Mouse (Mus musculus) ovary, adult 18-20 months (tissue): ENCODE results near the gene Lgr6.
A peak's percentile ranks its signal among the peaks of the same experiment; 100 is the strongest.

ENCODE experiments used
- DNase-seq: peaks from one replicate; pipeline ENCODE4 v3.0.0; 2022; ENCODE audit warnings: low spot score, mixed read lengths

The Lgr6 gene

DNA sequence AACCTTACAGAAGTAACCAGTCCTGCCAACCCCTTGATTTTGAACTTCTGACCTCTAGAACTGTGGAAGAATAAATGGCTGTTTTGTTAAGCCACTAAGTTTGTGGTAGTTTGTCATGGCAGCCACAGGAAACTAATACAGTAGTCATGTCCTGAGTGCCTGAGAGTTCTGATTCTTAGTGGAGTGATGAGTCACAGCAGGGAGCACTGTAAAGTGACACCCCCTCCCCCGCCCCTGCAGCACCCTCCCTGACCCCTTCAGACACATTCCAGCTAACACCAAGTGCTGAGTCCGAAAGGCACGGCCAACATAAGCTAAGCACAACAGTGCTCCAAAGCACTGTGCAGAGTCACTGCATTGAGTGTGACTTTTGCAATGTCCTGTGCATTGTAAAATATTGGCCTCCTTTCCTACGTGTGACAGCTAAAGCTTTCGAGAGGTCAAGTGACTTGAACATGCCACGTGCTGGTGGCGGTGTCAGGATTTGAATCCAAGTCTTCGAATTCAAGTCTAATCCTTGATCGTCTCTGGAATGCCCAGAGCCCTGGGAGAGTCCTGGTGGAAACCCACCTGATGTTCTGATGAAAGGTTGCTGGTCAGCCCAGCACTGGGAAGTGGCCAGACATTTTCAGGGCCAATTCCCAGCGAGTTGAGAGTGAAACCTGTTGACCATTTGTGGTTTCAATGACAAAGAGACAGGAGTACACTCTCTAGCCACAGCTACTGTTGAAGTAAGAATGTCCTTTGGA is 88.0 kb downstream of the Lgr6 start:
- DNase-seq = no peak

DNA sequence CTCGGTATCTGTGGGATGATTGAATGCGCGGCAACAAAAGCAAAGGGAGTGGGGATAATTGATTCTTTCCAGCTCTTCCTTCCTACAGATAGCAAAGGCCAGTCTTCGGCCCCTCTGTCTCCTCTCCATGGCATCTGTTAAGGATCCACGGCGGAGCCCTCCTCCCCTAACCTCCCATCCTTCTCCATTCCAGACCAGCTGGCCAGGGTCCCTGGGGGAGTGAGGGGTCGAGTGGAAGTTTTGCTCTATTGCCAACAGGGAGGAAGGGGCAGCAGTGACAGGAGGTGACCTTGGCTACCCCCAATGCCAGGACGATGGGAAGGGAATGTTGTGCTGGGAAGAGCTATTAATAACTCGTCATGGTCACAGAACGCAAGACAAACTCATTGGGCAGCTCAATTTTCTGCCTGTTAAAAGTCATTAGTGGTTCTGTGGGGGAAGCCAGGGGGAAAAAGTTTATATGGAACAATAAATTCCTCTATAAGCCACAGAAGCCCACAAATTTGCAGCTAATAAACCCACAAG is 90.1 kb downstream of the Lgr6 start:
- no peak for DNase-seq

DNA sequence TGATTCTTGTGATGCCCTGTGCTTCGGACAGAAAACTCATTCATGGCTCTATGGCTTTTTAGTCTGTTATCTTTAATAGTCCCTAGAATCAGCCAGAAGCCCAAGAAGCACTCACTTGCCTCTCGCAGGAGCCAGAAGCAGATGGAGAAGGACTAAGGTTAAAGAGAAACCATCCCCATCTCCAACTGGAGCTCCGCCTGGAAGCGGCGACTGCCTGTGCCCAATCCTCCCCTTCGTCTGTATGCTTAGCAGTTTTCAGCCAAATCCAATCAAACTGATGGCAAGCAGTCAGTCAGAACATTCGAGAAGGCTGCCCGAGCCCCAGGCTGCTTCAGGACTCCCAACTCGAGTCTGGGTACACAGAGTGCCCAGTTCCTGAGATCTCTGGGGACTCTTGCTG is 92.6 kb downstream of the Lgr6 start:
- DNase-seq = no peak

DNA sequence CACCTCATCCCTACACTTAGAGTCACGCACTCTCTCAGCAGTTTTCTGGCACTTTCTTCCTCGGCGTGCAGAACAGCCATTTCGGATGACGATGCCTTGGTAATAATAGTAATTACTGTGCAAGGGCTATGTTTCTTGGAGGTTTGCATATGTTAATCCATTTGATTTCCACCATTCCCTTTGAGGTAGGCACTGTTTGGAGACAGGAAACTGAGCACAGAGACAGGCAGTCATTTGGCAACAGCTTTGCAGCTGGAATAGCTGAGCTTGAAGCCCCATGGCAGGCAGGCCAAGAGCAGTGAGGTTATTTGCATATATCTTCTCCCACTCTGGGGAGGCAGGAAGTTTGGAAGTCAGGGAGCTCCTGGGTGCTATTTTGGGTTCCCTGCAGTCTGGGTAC is 93.2 kb downstream of the Lgr6 start:
- DNase-seq = no peak

DNA sequence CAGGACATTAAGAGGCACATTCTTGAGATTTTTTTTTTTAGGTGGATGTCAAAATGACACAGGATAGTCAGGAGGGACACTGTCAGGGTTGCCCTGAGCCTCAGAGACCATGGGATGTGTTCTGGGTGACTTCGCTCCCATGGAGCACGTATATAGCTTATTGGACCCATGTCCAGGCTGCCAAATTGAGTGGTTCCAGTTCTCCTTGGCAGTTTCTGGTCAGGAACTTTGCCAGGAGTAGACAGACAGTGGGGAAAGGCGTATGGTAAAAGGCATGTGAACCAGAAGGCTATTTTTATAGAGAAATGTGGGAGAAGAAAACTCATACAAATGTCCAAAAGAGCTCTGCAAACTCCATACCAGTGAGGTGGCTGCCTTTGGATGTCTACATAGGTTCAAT is 95.2 kb downstream of the Lgr6 start:
- no peak for DNase-seq

DNA sequence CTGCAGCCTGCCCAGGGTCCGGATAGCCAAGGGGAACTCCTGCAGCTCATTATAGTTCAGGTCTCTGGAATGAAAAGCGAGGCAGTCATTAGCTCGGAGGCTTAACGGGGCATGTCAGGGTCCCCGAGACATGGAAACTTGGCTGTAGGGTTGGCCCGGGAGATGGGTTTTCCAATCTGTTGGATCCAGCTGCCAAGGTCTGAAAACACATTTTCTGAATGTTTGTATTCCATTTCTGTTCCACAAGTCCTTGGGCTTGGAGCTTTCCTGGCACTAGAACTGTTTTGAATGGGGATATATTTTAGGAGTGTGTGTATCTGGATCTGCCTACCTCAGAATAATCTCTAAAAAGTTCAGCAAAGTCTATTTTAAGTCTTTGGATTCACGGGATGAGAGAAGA is 99.4 kb downstream of the Lgr6 start:
- DNase-seq = peak; percentile 81

DNA sequence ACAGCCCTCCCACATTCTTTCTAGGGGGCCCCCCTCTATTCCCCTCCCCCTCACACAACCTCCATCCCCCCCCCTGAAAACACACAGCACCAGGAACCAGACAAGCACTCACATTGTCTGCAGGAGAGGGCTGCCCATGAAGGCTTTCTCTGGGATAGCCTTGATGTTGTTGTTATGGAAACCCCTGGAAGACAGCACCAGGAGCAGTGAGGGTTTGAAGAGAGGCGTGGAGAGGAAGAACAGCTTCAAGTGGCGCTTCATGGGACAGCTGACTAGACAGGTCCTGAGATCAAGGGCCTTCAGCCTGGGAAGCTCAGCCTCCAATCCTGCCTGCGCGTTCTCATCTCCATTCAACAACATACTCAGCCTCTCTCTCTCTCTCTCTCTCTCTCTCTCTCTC is 101.7 kb downstream of the Lgr6 start:
- no peak for DNase-seq

DNA sequence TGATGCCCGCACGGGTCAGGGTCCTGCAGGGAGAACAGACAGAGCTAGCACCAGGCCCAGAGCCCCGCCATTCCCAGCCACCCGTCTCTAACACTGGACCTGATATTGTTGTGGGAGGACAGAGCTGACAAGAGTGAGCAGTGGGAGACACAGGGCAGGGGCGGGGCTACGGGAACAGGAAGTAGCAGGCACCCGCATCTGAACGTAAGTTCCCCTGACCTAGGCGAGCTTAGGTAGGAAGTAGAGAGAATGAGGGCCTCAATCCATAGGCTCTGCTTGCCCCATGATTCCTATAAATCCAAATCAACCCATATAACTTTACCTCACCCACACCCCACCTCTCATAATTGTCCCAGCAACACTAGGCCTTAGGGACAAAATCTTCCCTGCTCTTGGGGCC is 104.5 kb downstream of the Lgr6 start:
- DNase-seq = no peak

DNA sequence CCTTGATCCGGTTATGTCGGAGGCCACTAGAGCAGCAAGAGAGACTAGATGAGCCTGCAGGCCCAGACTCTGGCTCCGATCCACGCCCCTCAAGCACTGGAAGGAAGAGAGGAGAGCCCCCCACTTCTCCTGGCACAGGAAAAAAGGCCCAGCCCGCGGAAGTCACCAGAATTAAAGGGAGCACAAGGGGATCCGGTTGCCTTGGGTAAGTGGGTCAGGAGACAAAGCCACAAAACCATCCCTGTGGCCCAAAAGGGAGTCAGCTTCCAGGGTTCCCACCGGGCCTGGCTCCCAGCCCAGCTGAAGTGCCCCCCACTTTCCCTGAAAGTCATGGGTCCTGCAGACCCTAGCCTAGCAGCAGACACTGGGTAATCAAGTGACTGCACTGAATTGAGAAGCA is 106.8 kb downstream of the Lgr6 start:
- no peak for DNase-seq

DNA sequence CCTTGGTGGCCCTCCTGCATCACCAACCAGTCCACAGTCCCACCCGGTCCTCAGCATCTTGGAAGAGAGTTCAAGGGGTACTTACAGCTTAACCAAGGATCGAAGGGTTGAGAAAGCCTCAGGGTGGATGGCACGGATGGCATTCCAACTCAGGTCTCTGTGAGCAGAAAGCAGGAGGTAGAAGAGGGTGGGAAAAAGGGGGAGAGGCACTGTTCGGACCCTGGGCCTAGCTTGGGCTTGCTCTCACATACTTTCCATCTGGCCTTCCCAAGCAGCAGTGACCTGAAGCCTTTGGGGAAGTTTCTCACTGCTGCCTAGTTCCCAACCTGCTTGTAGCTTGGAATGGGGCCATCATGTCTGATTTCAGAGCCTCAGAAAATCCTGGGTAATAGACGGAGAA is 107.5 kb downstream of the Lgr6 start:
- no peak for DNase-seq

DNA sequence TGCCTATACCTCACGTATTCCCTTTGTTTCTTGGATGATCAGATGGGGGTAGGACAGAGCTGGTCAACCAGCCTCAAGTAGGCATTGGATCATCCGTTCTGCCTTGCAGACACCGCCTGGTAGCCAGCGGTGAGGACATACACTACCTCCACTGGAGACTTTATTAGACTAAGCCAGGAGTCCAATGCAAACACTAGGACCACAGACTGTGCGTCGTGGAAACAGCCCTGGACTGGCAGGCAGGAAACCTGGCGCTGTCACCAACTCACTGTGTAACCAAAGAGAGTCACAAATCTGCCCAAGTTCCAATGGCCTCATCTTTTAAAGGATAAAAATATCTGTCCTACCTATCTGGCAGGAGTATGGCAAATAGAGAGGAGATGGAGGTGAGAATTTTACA is 108.6 kb downstream of the Lgr6 start:
- DNase-seq = no peak

DNA sequence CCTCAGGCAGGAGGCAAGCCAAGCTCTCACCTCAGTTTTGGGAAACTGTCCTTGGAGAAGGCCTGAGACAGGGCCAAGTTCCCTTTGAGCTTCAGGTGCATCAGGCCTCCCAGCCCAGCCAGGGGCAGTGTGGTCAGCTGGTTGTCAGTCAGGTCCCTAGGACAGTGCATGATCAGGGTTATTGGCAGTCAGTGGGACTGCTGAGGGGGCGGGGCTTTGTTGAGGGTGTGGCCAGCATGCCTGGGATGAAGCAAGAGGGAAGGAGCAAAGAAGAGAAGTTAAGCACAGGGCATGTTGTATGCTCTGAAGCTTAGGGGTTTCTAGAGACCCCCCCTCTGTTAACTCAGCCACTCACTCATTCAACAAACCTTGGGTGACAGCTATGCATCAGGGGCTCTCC is 109.1 kb downstream of the Lgr6 start:
- DNase-seq = no peak

DNA sequence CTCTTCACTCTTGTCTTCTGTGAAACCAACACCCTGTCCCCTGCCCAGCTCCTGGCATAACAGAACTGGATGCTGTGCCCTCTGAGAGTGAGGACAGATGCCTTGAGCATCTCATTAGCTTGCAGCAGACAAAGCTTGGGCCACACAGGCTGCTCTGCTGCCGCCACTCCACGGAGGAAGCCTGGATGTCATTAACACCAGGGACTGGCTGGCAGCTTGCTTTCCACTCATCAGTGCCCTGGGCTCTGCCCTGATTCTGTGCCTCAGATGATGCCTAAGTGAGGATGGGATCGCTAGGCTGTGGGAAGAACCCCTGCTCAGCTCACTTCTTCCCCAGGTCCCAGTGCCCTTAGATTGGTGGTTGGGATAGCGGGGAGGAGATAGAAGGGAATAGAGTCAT is 109.6 kb downstream of the Lgr6 start:
- no peak for DNase-seq

DNA sequence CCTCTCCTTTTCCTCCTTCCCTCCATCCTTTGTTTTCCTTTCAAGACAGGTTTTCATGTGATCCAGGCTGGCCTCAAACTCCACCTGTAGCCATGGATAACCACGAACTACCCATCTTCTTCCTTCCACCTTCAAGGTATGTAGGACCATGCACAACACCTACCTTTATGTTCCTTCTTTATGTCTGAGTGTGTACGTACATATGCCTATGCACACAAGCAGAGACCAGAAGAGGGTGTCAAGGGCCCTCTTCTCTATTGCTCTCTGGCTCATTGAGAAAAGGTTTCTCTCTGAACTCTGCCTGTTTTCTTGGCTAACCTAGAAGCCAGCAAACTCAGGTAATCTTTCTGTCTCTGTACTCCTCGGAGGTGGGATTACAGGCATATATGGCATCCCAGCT is 110.3 kb downstream of the Lgr6 start:
- DNase-seq = no peak

DNA sequence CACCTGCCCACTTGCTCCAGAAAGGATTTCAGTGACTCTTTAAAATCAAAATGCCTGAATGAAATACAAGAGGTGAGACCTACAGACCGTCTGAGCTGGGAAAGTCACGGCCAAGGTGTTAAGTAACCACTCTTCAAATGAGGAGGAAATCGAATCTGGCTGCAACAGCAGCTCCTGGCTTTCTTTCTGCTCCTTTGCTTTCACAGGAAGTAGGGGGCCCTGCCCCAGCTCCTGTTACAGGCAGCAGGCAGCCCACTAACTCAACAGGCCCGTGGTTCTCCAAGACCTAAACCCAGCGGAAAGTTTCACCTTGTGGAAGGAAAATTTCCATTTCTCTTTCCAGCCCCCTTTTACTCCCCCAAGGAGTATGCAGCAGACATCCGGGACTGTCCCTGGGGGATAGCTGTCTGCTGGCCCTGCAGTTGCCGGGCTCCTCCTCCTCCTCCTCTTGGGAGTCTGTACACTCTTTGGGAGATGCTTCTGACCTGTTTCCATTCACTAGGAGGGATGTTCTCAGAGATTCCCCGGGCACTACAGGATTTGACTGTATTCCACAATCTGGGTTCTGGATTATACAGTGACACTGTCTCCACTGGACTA is 112.9 kb downstream of the Lgr6 start:
- no peak for DNase-seq

DNA sequence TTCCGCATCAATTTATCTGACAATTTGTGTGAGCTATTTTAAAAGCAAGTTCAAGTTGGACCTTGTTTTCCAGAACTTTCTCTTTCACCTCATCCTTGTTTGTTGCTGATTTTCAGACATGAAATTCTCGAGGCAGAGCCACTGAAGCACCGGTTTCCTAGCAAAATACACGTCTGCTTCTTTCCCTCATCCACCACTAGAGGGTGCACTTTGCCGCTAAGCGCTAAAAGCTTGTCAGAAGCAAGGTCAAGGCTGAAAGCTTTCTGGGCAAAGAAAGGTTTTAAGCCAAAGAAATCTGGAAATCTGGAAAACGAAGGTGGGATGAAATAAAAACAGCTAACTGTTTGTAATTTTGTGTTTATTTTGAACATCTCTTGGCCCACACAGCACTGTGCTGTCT is 115.7 kb downstream of the Lgr6 start:
- DNase-seq = peak; percentile 47

DNA sequence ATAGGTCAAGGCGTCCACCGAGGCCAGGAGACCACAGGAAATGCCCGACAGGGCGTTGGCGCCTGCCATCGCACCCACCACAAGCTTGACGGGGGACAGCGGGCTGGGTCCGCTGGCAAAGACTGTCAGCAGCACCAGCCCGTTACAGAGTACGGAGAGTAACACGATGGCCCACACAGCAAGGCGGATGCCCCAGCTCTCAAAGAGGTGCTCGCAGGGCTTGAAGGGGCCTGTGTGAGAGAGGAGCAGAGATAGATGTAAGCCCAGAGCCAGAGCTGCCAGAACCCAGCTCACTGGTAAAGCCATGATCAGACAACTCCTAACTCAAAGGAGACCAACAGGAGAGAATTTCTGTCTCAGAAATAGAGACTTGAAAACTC is 117.1 kb downstream of the Lgr6 start:
- no peak for DNase-seq

DNA sequence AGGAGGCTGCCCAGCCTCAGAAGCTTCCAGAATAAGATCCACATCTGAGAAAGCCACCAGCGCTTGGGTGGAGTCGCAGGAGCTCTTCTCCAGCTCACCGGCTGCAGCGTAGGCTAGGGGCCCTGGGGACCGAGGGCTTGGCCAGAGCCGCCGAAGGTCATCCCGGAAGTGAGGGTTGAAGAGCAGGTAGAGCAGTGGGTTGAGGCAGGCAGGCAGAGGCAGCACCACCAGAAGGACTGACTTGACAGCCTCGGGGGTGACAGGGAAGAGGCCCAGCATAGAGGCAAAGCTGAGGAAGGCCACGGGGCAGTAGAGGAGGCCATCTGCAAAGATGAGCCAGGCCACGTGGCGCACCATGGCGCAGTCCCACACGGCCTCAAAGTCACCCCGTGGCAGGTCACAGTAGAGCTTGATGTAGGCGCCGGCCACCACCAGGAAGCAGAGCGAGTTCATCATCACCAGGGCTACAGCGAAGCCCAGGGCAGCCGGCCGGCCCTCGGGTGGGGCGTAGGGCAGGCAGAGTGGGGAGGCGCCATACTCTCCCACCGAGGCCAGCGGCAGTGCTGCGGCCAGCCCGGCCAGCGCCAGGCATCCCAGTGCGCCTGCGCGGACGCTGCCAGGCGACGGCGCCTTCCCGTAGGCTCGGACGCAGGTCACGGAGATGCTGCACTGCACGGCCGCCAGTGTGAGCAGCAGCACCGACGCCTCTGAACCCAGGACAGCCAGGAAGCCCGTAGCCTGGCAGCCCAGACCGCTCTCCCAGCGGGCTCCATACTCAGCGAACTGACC is 117.7 kb downstream of the Lgr6 start:
- DNase-seq = peak; percentile 50

DNA sequence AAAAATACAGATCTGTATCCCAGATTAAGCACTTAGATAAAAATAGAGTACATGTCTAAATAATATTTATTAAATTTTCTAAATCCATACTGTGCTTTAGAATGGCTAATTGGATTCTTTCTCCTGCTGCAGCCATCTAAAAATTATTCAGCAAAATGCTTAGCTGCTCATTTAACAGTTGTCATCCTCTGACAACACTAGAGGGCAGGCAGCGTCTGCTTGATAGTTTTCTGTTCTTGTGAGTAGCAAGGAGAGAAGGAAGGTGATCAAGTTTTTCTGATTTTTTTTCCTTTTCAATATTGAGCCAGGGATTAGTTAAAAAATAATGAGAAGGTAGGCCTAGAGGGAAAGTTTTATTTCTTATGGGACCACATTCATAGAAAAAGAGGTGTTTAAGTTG is 132.2 kb downstream of the Lgr6 start:
- no peak for DNase-seq

DNA sequence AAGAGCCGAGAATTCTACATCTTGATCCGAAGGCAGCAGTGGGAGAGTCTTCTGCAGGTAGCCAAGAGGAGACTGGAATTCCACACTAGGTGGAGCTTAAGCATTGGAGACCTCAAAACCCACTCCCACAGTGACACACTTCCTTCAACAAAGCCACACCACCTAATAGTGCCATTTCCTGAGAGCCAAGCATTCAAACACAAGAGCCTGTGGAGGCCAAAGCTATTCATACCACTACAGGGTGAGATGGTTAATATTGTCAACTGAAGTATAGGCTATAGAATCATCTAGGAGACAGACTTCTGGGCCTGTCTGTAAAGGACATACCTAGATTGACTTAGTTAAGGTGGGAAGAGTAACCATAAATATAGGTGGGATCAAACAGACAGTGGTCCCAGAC is 139.6 kb downstream of the Lgr6 start:
- DNase-seq = no peak

DNA sequence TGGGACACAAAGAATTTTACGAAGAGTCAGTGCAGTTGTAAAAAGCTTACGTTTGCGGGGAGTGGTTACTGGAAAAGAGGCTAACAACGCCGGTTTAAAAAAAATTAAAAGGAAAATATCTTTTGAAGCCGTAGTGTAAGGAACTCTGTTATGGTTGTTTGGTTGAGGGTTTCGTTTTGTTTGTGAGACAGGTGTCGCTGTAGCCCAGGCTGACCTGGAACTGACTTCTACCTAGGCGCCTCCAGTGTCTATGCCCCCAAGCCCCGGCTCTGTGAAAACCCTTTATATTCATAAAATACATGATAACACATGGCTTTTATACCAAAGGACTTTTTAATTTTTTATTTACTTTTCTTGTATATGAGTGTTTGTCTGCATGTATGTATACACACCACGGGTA is 142.3 kb downstream of the Lgr6 start:
- DNase-seq = no peak

DNA sequence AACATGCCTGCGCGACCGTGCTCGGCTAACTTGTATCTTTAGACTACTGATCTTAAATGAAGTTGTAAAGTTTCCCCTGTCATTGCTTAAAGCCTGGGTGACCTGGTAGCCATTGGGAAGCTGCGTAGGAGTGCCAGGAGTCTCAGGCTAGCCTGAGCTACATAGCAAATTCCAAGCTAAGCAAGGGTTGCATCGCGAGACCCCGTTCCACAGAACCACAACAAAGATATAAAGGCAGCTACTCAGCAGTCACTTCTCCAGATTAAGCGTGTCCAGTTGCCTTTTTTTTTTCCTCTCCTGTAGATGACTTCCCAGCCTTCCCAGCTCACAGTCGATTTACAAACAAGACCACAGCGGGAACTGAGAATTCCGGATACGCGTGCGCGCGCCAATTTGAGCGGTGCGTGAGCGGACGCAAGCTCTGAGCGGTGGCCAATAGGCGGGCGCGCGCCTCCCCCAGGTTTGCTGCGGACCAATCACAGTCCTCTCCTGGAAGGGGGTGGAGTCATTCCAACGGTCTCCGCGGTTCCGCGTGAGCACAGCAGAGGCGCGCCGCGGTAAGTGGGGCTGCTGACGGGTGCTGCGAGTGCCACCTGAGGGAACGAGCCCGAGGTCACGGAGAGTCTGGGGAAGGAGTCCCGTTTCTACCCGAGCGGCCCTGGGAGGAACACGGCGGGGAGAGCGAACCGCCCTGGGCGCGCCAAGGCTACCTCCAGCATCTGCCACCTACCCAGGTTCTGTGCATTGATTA is 142.8 kb downstream of the Lgr6 start, which contains the start of gene Ube2t:
TSS of gene Ube2t (plus strand) at position 513 of the 751 bp plus-strand sequence.
- peak; percentile 89 for DNase-seq
